Mouse (Mus musculus) MEL (cell line): Measurements from ENCODE around the gene Bbs9. TPM values are rescaled to one million over a fixed set of nuclear protein-coding genes. Genes with fewer than 3 reads are reported as not detected.

Source experiments
- DNase-seq: peaks from one replicate; pipeline ENCODE4 v3.0.0; 2011; ENCODE audit warnings: low read depth, low spot score
- H3K27ac ChIP-seq: 2 replicates; pipeline ENCODE4 v1.5.1; 2012; ENCODE audit warnings: low read depth, mild to moderate bottlenecking, control low read depth, low read length, moderate library complexity; ENCODE audit not compliant: control insufficient read depth
- H3K27me3 ChIP-seq, 2 experiments: fragments of 150-350 bp in 1 of 2; sonication (generic) in 1 of 2; 2 replicates each; pipeline ENCODE4 v1.6.1; 2012; ENCODE audit warnings: low read length in 2 of 2, mild to moderate bottlenecking in 2 of 2, improper control_type of control experiment in 1 of 2, moderate library complexity in 1 of 2; ENCODE audit not compliant: insufficient read depth in 2 of 2, control insufficient read depth in 1 of 2
- H3K36me3 ChIP-seq, 2 experiments: 2 replicates each; pipeline ENCODE4 v1.6.1; 2012 to 2014; ENCODE audit warnings: low read length in 2 of 2, improper control_type of control experiment in 1 of 2, inconsistent platforms in 1 of 2, mild to moderate bottlenecking in 1 of 2; ENCODE audit not compliant: insufficient read depth in 2 of 2, control insufficient read depth in 1 of 2
- H3K4me1 ChIP-seq, 2 experiments: fragments of 150-350 bp in 1 of 2; sonication (generic) in 1 of 2; 2 replicates each; pipeline ENCODE4 v1.6.1; 2012; ENCODE audit warnings: low read length in 2 of 2, improper control_type of control experiment in 1 of 2, mild to moderate bottlenecking in 1 of 2; ENCODE audit not compliant: insufficient read depth in 2 of 2, control insufficient read depth in 1 of 2
- H3K4me3 ChIP-seq, 2 experiments: fragments of 150-350 bp in 1 of 2; sonication (generic) in 1 of 2; 2 replicates each; pipeline ENCODE4 v1.5.1; 2012; ENCODE audit warnings: low read depth in 2 of 2, low read length in 2 of 2, mild to moderate bottlenecking in 2 of 2, moderate library complexity in 2 of 2, control low read depth in 1 of 2, improper control_type of control experiment in 1 of 2; ENCODE audit not compliant: control insufficient read depth in 1 of 2, insufficient read depth in 1 of 2
- H3K79me2 ChIP-seq: 2 replicates; pipeline ENCODE4 v1.6.1; 2012; ENCODE audit warnings: mild to moderate bottlenecking, low read length, moderate library complexity; ENCODE audit not compliant: control insufficient read depth, poor library complexity, insufficient read depth
- H3K9ac ChIP-seq: 2 replicates; pipeline ENCODE4 v1.6.1; 2012; ENCODE audit warnings: low read depth, mild to moderate bottlenecking, control low read depth, low read length, moderate library complexity; ENCODE audit not compliant: control insufficient read depth, poor library complexity, severe bottlenecking
- H3K9me3 ChIP-seq: fragments of 150-350 bp; sonication (generic); replicated peaks from 2 replicates; pipeline ENCODE4 v1.6.1; 2012; ENCODE audit warnings: mild to moderate bottlenecking, low read length, improper control_type of control experiment, moderate library complexity; ENCODE audit not compliant: insufficient read depth
- BHLHE40 ChIP-seq: IDR thresholded peaks from 2 replicates; pipeline ENCODE4 v1.6.1; 2012; ENCODE audit warnings: low read depth, mild to moderate bottlenecking, inconsistent platforms, low read length, improper control_type of control experiment, borderline replicate concordance
- CHD2 ChIP-seq: IDR thresholded peaks from 2 replicates; pipeline ENCODE4 v1.6.1; 2011; ENCODE audit warnings: low read length, improper control_type of control experiment
- CTCF ChIP-seq, 3 experiments: IDR thresholded peaks in 2 of 3; conservative IDR thresholded peaks in 1 of 3; 2 replicates each; pipeline ENCODE4 v1.5.1; 2011 to 2012; ENCODE audit warnings: low read length in 3 of 3, low read depth in 2 of 3, mild to moderate bottlenecking in 2 of 3, improper control_type of control experiment in 1 of 3, inconsistent platforms in 1 of 3, mixed read lengths in 1 of 3, moderate library complexity in 1 of 3; ENCODE audit not compliant: control insufficient read depth in 1 of 3, insufficient read depth in 1 of 3, poor library complexity in 1 of 3, severe bottlenecking in 1 of 3
- E2F4 ChIP-seq: IDR thresholded peaks from 2 replicates; pipeline ENCODE4 v1.6.1; 2011; ENCODE audit warnings: low read depth, low read length, improper control_type of control experiment, borderline replicate concordance
- EP300 ChIP-seq, 2 experiments: IDR thresholded peaks; 2 replicates each; pipeline ENCODE4 v1.6.1; 2011; ENCODE audit warnings: improper control_type of control experiment in 2 of 2, low read length in 2 of 2, low read depth in 1 of 2, mild to moderate bottlenecking in 1 of 2
- ETS1 ChIP-seq: IDR thresholded peaks from 2 replicates; pipeline ENCODE4 v1.6.1; 2012; ENCODE audit warnings: low read depth, mild to moderate bottlenecking, inconsistent platforms, low read length, improper control_type of control experiment, moderate library complexity
- GABPA ChIP-seq: IDR thresholded peaks from 2 replicates; pipeline ENCODE4 v1.6.1; 2012; ENCODE audit warnings: low read depth, mild to moderate bottlenecking, inconsistent platforms, low read length, improper control_type of control experiment, moderate library complexity
- GATA1 ChIP-seq: IDR thresholded peaks from 2 replicates; pipeline ENCODE4 v1.6.1; 2011; ENCODE audit warnings: low read depth, low read length, improper control_type of control experiment
- HCFC1 ChIP-seq: IDR thresholded peaks from 2 replicates; pipeline ENCODE4 v1.6.1; 2012; ENCODE audit warnings: low read depth, mild to moderate bottlenecking, inconsistent platforms, low read length, improper control_type of control experiment, moderate library complexity
- KAT2A ChIP-seq: conservative IDR thresholded peaks from 2 replicates; pipeline ENCODE4 v1.6.1; 2012; ENCODE audit warnings: low read depth, low read length, improper control_type of control experiment, inconsistent platforms
- MAFK ChIP-seq: IDR thresholded peaks from 2 replicates; pipeline ENCODE4 v1.6.1; 2011; ENCODE audit warnings: low read depth, mild to moderate bottlenecking, low read length, improper control_type of control experiment, borderline replicate concordance
- MAZ ChIP-seq: IDR thresholded peaks from 2 replicates; pipeline ENCODE4 v1.6.1; 2012; ENCODE audit warnings: low read depth, mild to moderate bottlenecking, inconsistent platforms, low read length, improper control_type of control experiment
- MEF2A ChIP-seq: IDR thresholded peaks from 2 replicates; pipeline ENCODE4 v1.6.1; 2014; ENCODE audit warnings: low read depth, mild to moderate bottlenecking, inconsistent platforms, low read length, improper control_type of control experiment; ENCODE audit not compliant: poor library complexity, insufficient replicate concordance, severe bottlenecking; ENCODE audit errors: extremely low read depth
- MXI1 ChIP-seq: IDR thresholded peaks from 2 replicates; pipeline ENCODE4 v1.6.1; 2011; ENCODE audit warnings: mild to moderate bottlenecking, low read depth, low read length, improper control_type of control experiment
- MYC ChIP-seq: IDR thresholded peaks from 2 replicates; pipeline ENCODE4 v1.6.1; 2011; ENCODE audit warnings: low read depth, mild to moderate bottlenecking, low read length, improper control_type of control experiment, moderate library complexity
- NELFE ChIP-seq: IDR thresholded peaks from 2 replicates; pipeline ENCODE4 v1.6.1; 2011; ENCODE audit warnings: low read depth, low read length, improper control_type of control experiment
- POLR2A ChIP-seq, 2 experiments: IDR thresholded peaks; 2 replicates each; pipeline ENCODE4 v1.6.1; 2011 to 2012; ENCODE audit warnings: low read length in 2 of 2, mild to moderate bottlenecking in 2 of 2, control low read depth in 1 of 2, improper control_type of control experiment in 1 of 2, low read depth in 1 of 2, moderate library complexity in 1 of 2; ENCODE audit not compliant: control insufficient read depth in 1 of 2, insufficient read depth in 1 of 2, poor library complexity in 1 of 2
- POLR2AphosphoS5 ChIP-seq: IDR thresholded peaks from 2 replicates; pipeline ENCODE4 v1.6.1; 2012; ENCODE audit warnings: low read depth, borderline replicate concordance, mild to moderate bottlenecking, inconsistent platforms, low read length, moderate library complexity, mixed read lengths
- RAD21 ChIP-seq: IDR thresholded peaks from 2 replicates; pipeline ENCODE4 v1.6.1; 2011; ENCODE audit warnings: mild to moderate bottlenecking, low read depth, low read length, improper control_type of control experiment
- RCOR1 ChIP-seq: IDR thresholded peaks from 2 replicates; pipeline ENCODE4 v1.6.1; 2012; ENCODE audit warnings: low read depth, mild to moderate bottlenecking, inconsistent platforms, low read length, improper control_type of control experiment
- SIN3A ChIP-seq: IDR thresholded peaks from 2 replicates; pipeline ENCODE4 v1.6.1; 2012; ENCODE audit warnings: low read length, improper control_type of control experiment, inconsistent platforms
- SMC3 ChIP-seq: IDR thresholded peaks from 2 replicates; pipeline ENCODE4 v1.6.1; 2011; ENCODE audit warnings: low read depth, low read length, improper control_type of control experiment
- TAL1 ChIP-seq: IDR thresholded peaks from 2 replicates; pipeline ENCODE4 v1.6.1; 2012; ENCODE audit warnings: mild to moderate bottlenecking, inconsistent platforms, low read length, moderate library complexity, mixed read lengths
- TBP ChIP-seq: IDR thresholded peaks from 2 replicates; pipeline ENCODE4 v1.8.0; 2011; ENCODE audit warnings: low read depth, low read length, improper control_type of control experiment
- TCF12 ChIP-seq: IDR thresholded peaks from 2 replicates; pipeline ENCODE4 v1.6.1; 2014; ENCODE audit warnings: low read depth, mild to moderate bottlenecking, inconsistent platforms, low read length, improper control_type of control experiment, moderate library complexity
- UBTF ChIP-seq: IDR thresholded peaks from 2 replicates; pipeline ENCODE4 v1.6.1; 2012; ENCODE audit warnings: low read depth, mild to moderate bottlenecking, inconsistent platforms, low read length, improper control_type of control experiment, moderate library complexity, borderline replicate concordance; ENCODE audit not compliant: insufficient read depth
- USF1 ChIP-seq: IDR thresholded peaks from 2 replicates; pipeline ENCODE4 v1.6.1; 2014; ENCODE audit warnings: low read depth, mild to moderate bottlenecking, inconsistent platforms, low read length, improper control_type of control experiment, moderate library complexity
- USF2 ChIP-seq, 2 experiments: IDR thresholded peaks; 2 replicates each; pipeline ENCODE4 v1.6.1; 2011 to 2012; ENCODE audit warnings: improper control_type of control experiment in 2 of 2, low read length in 2 of 2, borderline replicate concordance in 1 of 2, inconsistent platforms in 1 of 2, low read depth in 1 of 2, mild to moderate bottlenecking in 1 of 2; ENCODE audit not compliant: insufficient read depth in 1 of 2
- ZC3H11A ChIP-seq: IDR thresholded peaks from 2 replicates; pipeline ENCODE4 v1.6.1; 2012; ENCODE audit warnings: low read depth, mild to moderate bottlenecking, inconsistent platforms, low read length, improper control_type of control experiment
- ZKSCAN1 ChIP-seq: IDR thresholded peaks from 2 replicates; pipeline ENCODE4 v1.6.1; 2012; ENCODE audit warnings: low read depth, mild to moderate bottlenecking, inconsistent platforms, low read length, improper control_type of control experiment, moderate library complexity
- ZNF384 ChIP-seq: IDR thresholded peaks from 2 replicates; pipeline ENCODE4 v1.6.1; 2012; ENCODE audit warnings: low read depth, mild to moderate bottlenecking, inconsistent platforms, low read length, improper control_type of control experiment
- polyA plus RNA-seq, 2 experiments: library from polyadenylated mRNA; stranded (reverse) in 1 of 2; unstranded in 1 of 2; fragments of >175 nt in 1 of 2; fragments of >200 nt in 1 of 2; gene quantifications; 2 replicates each; pipeline versions ENCODE4 v1.2.1 to v1.2.4; 2012; ENCODE audit warnings: low replicate concordance in 2 of 2, low read depth in 1 of 2; ENCODE audit not compliant: insufficient read length in 2 of 2, insufficient read depth in 1 of 2, missing spikeins in 1 of 2
- total RNA-seq: library from RNA; depleted of rRNA; stranded (reverse); fragments of 300-350 nt; gene quantifications from 2 replicates; pipeline ENCODE4 v1.2.3, GENCODE M21; 2012

The Bbs9 gene
- total and polyA plus RNA-seq, 3 experiments: 18.5 to 19.5 TPM; not detected in 1

GRCm38 (mm10) chr9:22809621-22810126 lies 334.2 kb downstream of the Bbs9 start (continued):
- no peak; the same call in 1 of the 2 replicates for TF ChIP-seq GABPA
- no peak for TF ChIP-seq MEF2A
- no peak for TF ChIP-seq SMC3
- TF ChIP-seq CTCF (IDR thresholded peaks at IDR 0.05 in 2 of 3, conservative IDR thresholded peaks at IDR 0.05 in 1 of 3; ENCODE audit: control insufficient read depth in 1 of 3, insufficient read depth in 1 of 3, low read depth in 2 of 3, low read length in 3 of 3, poor library complexity in 1 of 3, severe bottlenecking in 1 of 3): no peak
- TF ChIP-seq RAD21: no peak
- TF ChIP-seq HCFC1: peak; percentile 70; the same call in 1 of the 2 replicates
- peak; percentile 95 to 99 for TF ChIP-seq EP300 (IDR thresholded peaks at IDR 0.05; ENCODE audit: low read depth in 1 of 2, low read length in 2 of 2)
- peak in 1 of 2 experiments; percentile 63; a peak in 2 of 4 replicates for TF ChIP-seq POLR2A (IDR thresholded peaks at IDR 0.05; ENCODE audit: control insufficient read depth in 1 of 2, insufficient read depth in 1 of 2, low read depth in 1 of 2, low read length in 2 of 2, poor library complexity in 1 of 2)
- peak; percentile 93 for TF ChIP-seq MYC
- TF ChIP-seq ZC3H11A: no peak
- TF ChIP-seq USF2 (IDR thresholded peaks at IDR 0.05; ENCODE audit: borderline replicate concordance in 1 of 2, insufficient read depth in 1 of 2, low read depth in 1 of 2, low read length in 2 of 2): no peak
- peak; percentile 79 for TF ChIP-seq MAFK
- TF ChIP-seq NELFE: no peak
- TF ChIP-seq SIN3A: peak; percentile 88
- TF ChIP-seq RCOR1: peak; percentile 97
- TF ChIP-seq, all 39 proteins: peak for 22

GRCm38 (mm10) chr9:22810454-22810853 lies 334.9 kb downstream of the Bbs9 start:
- Histone ChIP-seq H3K4me1 (peaks cover 57 to 59% of the 10 kb centered on the region in 2 experiments), H3K4me3 (peak overlapping the region; percentile 18 to 20), H3K79me2 (no peaks in the 10 kb centered on the region), H3K27ac (peak overlapping the region; percentile 63), H3K9me3 (no peaks in the 10 kb centered on the region), H3K36me3 (peaks cover 0 to 58% of the 10 kb centered on the region in 2 experiments; a peak in 2 of 4 replicates), H3K9ac (peak overlapping the region; percentile 30), H3K27me3 (no peaks in the 10 kb centered on the region)
- peak; percentile 78 for DNase-seq
- TF ChIP-seq RAD21 (no peak; the same call in 1 of the 2 replicates), CTCF (IDR thresholded peaks at IDR 0.05 in 2 of 3, conservative IDR thresholded peaks at IDR 0.05 in 1 of 3; ENCODE audit: control insufficient read depth in 1 of 3, insufficient read depth in 1 of 3, low read depth in 2 of 3, low read length in 3 of 3, poor library complexity in 1 of 3, severe bottlenecking in 1 of 3) (no peak), CHD2 (0 out of 2 replicates have a peak, but pooled peaks have one; percentile 39), EP300 (IDR thresholded peaks at IDR 0.05; ENCODE audit: low read depth in 1 of 2, low read length in 2 of 2) (peak; percentile 36 to 60), MEF2A (0 out of 2 replicates have a peak, but pooled peaks have one; percentile 51), ZKSCAN1 (no peak), GATA1 (peak; percentile 30), TAL1 (no peak), MAZ (peak; percentile 79; the same call in 1 of the 2 replicates), ETS1 (peak; percentile 57; the same call in 1 of the 2 replicates), POLR2AphosphoS5 (no peak), TCF12 (peak; percentile 62), RCOR1 (no peak; the same call in 1 of the 2 replicates), KAT2A (0 out of 2 replicates have a peak, but pooled peaks have one; percentile 13), TBP (peak; percentile 30; the same call in 1 of the 2 replicates), GABPA (peak; percentile 55; the same call in 1 of the 2 replicates), HCFC1 (peak; percentile 45; the same call in 1 of the 2 replicates), USF1 (no peak), POLR2A (IDR thresholded peaks at IDR 0.05; ENCODE audit: control insufficient read depth in 1 of 2, insufficient read depth in 1 of 2, low read depth in 1 of 2, low read length in 2 of 2, poor library complexity in 1 of 2) (no peak), E2F4 (no peak; the same call in 1 of the 2 replicates), ZNF384 (peak; percentile 28; the same call in 1 of the 2 replicates), MXI1 (peak; percentile 34), SIN3A (no peak), BHLHE40 (0 out of 2 replicates have a peak, but pooled peaks have one; percentile 32), UBTF (no peak), NELFE (no peak)
